Mouse (Mus musculus) neural tube, embryonic 14.5 days (tissue): ENCODE measurements at regions not wholly inside any gene's neighbourhood (a gene's known extent, or its start where the extent isn't known, plus 50 kb on each side); places are given as distances from the start of the nearest gene placed in this dataset.
"Not testable (repeated sequence)": the region's sequence is repeated elsewhere in the genome, so short reads cannot be mapped to it uniquely, and the experiment has no call there.

Experiments
- ATAC-seq: fragments of 200-750 bp; cut with Nextera tagmentation; 2 replicates; pipeline ENCODE4 v1.8.0; 2017; ENCODE audit warnings: low read depth, mild to moderate bottlenecking, moderate TSS enrichment, moderate library complexity
- H3K27ac ChIP-seq: fragments of 300-500 bp; sonication (generic); 2 replicates; pipeline ENCODE4 v1.5.1; 2014; ENCODE audit warnings: low read depth, mild to moderate bottlenecking, control low read depth, low read length, moderate library complexity, mixed read lengths
- H3K27me3 ChIP-seq: fragments of 300-500 bp; sonication (generic); 2 replicates; pipeline ENCODE4 v1.6.1; 2014; ENCODE audit warnings: low read length; ENCODE audit not compliant: control insufficient read depth, insufficient read depth
- H3K36me3 ChIP-seq: fragments of 300-500 bp; sonication (generic); 2 replicates; pipeline ENCODE4 v1.6.1; 2014; ENCODE audit warnings: low read length, mixed read lengths; ENCODE audit not compliant: control insufficient read depth, insufficient read depth
- H3K4me1 ChIP-seq: fragments of 300-500 bp; sonication (generic); 2 replicates; pipeline ENCODE4 v1.6.1; 2014; ENCODE audit warnings: low read length; ENCODE audit not compliant: control insufficient read depth, insufficient read depth
- H3K4me2 ChIP-seq: fragments of 300-500 bp; sonication (generic); 2 replicates; pipeline ENCODE4 v1.6.1; 2014; ENCODE audit warnings: mild to moderate bottlenecking, low read depth, low read length, control low read depth
- H3K4me3 ChIP-seq: fragments of 300-500 bp; sonication (generic); 2 replicates; pipeline ENCODE4 v1.5.1; 2014; ENCODE audit warnings: low read depth, low read length, control low read depth, mixed read lengths
- H3K9ac ChIP-seq: fragments of 300-500 bp; sonication (generic); replicated peaks from 2 replicates; pipeline ENCODE4 v1.6.1; 2014; ENCODE audit warnings: low read depth, mild to moderate bottlenecking, control low read depth, low read length, mixed read lengths
- H3K9me3 ChIP-seq: fragments of 300-500 bp; sonication (generic); 2 replicates; pipeline ENCODE4 v1.6.1; 2016; ENCODE audit warnings: low read length; ENCODE audit not compliant: control insufficient read depth
- WGBS: fragments of 180-500 bp; shearing (Covaris S2); extraction: QIAGEN DNeasy Blood & Tissue Kit; methylation state at CpG from one replicate; pipeline ENCODE4 v1.1.7; 2014; 5-methylcytosine and 5-hydroxymethylcytosine counted together

DNA sequence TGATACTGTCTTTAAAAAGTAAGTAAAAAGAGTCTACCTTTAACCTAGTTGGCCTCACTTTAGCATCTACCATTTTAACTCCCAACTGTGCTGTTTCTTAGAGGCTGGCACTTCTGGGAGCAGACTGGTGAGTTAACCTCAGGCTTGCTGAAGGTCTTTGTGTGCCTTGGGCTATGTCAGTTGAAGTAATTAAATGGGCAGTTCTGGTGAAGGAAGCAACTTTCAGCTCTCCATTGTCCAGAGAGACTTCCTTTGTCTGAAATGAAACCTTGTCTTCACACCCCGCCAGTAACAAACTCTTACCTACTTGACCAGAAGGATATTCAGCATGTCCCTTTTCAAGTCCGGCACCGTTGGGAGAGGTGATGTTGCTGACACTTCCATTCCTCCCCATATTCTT, 55.5 kb downstream of the Zfp281 start:
- WGBS, result 85% methylated on average over 3 of the region's 3 CpGs
- Histone ChIP-seq H3K27ac (no peak overlapping the region), H3K27me3 (no peaks in the 10 kb centered on the region), H3K9me3 (no peaks in the 10 kb centered on the region), H3K4me3 (no peak overlapping the region), H3K4me1 (0 out of 2 replicates have a peak, but pooled peaks cover 1% of the 10 kb centered on the region), H3K36me3 (no peaks in the 10 kb centered on the region), H3K9ac (no peak overlapping the region), H3K4me2 (no peak overlapping the region)
- ATAC-seq, result no peak

DNA sequence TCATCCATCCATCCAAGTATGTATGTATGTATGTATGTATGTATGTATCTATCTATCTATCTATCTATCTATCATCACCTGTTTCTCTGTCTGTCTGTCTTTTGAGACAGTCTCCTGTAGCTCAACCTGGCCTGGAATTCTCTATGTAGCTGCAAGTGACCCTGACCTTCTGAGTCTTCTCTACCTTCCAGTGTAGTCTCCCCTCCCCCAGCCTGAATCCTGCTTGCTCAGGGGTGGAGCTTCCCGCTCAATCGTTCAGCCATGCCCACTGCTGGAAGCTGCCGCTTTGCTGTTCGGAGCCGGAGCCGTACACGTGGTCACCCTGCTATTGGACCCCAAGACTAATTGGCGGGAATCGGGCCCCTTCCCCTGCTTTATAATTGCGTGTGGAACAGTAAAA, 57.6 kb downstream of the Zfp281 start:
- not testable (repeated sequence) for H3K4me2 ChIP-seq, H3K9me3 ChIP-seq, H3K27me3 ChIP-seq, H3K36me3 ChIP-seq, H3K4me3 ChIP-seq, H3K27ac ChIP-seq, ATAC-seq, H3K4me1 ChIP-seq, H3K9ac ChIP-seq
- 56% methylated on average over 10 of the region's 10 CpGs for WGBS

GRCm38 (mm10) chr1:136683061-136683531, 58.4 kb downstream of the Zfp281 start:
- H3K4me2 ChIP-seq, result no peak overlapping the region
- no peaks in the 10 kb centered on the region for H3K27me3 ChIP-seq
- no peaks in the 10 kb centered on the region for H3K4me1 ChIP-seq
- H3K36me3 ChIP-seq, result no peaks in the 10 kb centered on the region
- H3K27ac ChIP-seq, result no peak overlapping the region
- WGBS, result 90% methylated on average over 3 of the region's 3 CpGs
- H3K9me3 ChIP-seq, result no peaks in the 10 kb centered on the region
- no peak overlapping the region for H3K4me3 ChIP-seq
- ATAC-seq, result no peak
- H3K9ac ChIP-seq, result no peak overlapping the region

DNA sequence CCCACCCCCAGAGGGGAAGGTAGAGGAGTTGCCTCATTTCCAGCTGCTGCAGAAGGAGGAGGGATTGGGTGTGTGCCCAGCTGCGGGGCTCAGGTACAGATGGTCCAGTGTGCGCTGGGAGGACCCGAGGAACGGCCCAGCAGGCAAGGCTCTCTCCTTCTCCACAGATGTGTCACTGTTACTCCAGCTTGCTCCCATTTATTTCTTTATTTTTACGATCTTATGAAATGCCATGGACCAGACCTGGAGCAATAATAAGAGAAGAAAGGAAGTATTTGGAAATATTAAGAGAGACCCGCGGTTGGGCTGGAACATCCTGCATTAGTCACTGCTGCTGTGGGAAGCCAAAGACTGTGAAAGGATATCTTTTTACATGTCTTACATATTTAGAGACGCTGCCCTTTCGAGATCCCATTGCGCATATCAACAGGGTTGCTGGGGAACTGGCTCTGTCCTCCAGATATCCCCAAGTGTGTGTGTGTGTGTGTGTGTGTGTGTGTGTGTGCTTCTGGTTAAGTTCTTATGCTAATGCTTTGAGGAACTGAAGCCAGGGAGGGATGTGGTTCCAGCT, 58.9 kb downstream of the Zfp281 start:
- Histone ChIP-seq H3K4me1 (no peaks in the 10 kb centered on the region), H3K9me3 (no peaks in the 10 kb centered on the region), H3K4me2 (no peak overlapping the region), H3K4me3 (no peak overlapping the region), H3K9ac (no peak overlapping the region), H3K27me3 (no peaks in the 10 kb centered on the region), H3K27ac (no peak overlapping the region), H3K36me3 (no peaks in the 10 kb centered on the region)
- ATAC-seq, result no peak
- 68% methylated on average over 10 of the region's 10 CpGs for WGBS

GRCm38 (mm10) chr1:136684481-136684880, 59.8 kb downstream of the Zfp281 start:
- no peaks in the 10 kb centered on the region for H3K4me1 ChIP-seq
- H3K36me3 ChIP-seq, result no peaks in the 10 kb centered on the region
- no peak overlapping the region for H3K4me2 ChIP-seq
- no peak overlapping the region for H3K9ac ChIP-seq
- H3K9me3 ChIP-seq, result no peaks in the 10 kb centered on the region
- ATAC-seq, result no peak
- H3K27me3 ChIP-seq, result no peaks in the 10 kb centered on the region
- 81% methylated on average over 5 of the region's 5 CpGs for WGBS
- H3K4me3 ChIP-seq, result no peak overlapping the region
- no peak overlapping the region for H3K27ac ChIP-seq

DNA sequence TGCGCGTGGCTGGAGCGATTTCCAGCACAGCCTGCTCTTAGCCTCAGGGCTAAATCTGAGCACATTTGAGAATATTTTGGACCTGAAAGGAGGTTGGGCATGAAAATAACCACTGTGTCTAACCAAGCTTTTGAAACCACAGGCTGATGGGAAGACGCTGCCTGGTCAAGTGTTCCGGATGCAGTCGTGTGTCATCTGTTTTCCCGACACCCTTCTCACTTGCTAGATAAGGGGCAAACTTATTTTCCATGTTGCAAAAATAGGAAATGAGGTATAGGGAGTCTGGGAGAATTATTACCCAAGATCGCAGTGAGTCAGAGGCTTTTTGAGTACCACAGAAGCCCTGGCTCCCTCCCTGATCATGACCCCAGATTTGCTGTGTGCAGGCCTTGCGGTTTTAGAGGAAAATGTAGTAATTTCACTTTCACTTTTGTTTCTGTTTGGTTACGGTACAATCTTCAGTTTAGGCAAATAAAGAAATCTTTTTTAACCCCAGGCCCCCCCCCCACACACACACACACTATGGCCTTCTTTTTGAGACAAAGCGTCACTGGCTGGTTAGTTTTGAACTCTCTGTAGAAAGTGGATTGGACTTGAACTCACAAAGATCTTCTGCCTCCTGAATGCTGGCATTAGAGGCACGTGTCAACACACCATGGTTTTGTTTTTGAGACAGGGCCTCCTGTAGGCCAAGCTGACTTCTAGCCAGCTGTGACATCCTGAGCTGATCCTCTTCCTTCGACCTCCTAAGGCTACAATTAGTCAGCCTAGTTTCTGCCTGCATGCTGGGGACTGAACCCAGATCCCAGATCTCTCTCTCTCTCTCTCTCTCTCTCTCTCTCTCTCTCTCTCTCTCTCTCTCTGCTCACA, 60.7 kb downstream of the Zfp281 start:
- ATAC-seq, result no peak
- Histone ChIP-seq H3K36me3 (no peaks in the 10 kb centered on the region), H3K4me2 (no peak overlapping the region), H3K9ac (no peak overlapping the region), H3K4me1 (no peaks in the 10 kb centered on the region), H3K9me3 (no peaks in the 10 kb centered on the region), H3K27ac (no peak overlapping the region), H3K4me3 (no peak overlapping the region), H3K27me3 (no peaks in the 10 kb centered on the region)
- 78% methylated on average over 13 of the region's 13 CpGs for WGBS

DNA sequence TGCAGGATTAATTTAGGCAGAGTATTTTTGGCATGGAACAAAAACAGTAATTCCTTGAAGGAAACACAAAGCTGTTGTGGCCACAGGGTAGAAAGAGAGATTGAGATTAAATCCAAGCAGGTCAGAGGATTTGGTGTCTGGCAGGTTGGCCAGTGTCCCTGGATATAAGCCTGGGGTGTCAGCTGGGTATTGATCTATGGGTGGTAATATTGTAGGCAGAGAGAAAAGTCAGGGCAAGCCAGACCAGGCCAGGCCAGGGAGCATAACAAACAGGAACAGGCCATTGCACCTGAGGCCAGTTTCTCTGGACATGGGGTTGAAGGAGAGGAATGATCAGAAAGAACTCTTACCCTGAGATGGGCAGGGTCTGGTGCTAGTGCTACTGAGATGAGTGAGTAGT, 61.8 kb downstream of the Zfp281 start:
- Histone ChIP-seq H3K27ac (no peak overlapping the region), H3K27me3 (no peaks in the 10 kb centered on the region), H3K4me3 (no peak overlapping the region), H3K36me3 (no peaks in the 10 kb centered on the region), H3K9ac (no peak overlapping the region), H3K4me1 (no peaks in the 10 kb centered on the region), H3K9me3 (no peaks in the 10 kb centered on the region), H3K4me2 (no peak overlapping the region)
- no peak for ATAC-seq

DNA sequence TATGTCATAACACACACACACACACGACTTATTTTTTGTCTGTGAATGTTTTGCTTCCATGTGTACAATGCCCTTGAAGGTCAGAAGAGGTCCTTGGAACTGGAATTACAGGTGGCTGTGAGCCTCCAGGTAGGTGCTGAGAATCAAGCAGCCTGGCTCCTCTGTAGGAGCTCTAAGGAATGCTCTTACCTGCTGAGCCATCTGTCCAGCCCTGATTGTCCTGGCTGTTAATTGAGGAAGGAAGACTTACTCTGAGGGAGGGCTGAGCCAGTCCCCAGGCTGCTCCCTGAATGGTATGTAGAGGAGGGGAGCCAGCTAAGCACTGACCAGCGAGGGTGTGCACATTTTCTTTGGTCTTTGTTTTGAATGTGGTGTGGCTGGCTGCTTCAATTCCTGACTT, 65.4 kb downstream of the Zfp281 start:
- WGBS, result 28% methylated on average over 2 of the region's 2 CpGs
- H3K9ac ChIP-seq, result no peak overlapping the region
- H3K4me2 ChIP-seq, result no peak overlapping the region
- H3K27me3 ChIP-seq, result no peaks in the 10 kb centered on the region
- H3K4me3 ChIP-seq, result no peak overlapping the region
- no peaks in the 10 kb centered on the region for H3K36me3 ChIP-seq
- no peak overlapping the region for H3K27ac ChIP-seq
- H3K9me3 ChIP-seq, result no peaks in the 10 kb centered on the region
- H3K4me1 ChIP-seq, result no peaks in the 10 kb centered on the region
- no peak for ATAC-seq

DNA sequence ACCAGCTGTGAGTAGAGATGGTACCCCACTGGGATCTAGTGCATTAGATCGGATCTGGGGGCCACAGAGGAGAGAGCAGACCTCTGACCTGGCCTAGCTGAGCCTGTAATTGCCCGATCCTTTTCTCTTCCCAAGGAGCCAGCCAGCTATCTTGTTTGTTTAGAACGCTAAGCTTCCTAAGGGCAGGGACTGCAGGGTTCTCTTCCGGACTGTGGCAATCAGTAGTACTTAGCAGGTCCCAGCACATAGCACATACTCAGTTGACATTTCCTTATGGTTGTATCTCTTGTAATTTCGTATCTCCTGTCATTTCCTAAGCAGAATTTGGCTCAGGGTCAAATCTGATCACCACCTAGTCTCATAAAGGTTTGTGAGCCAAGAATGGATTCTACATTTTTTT, 68.7 kb downstream of the Zfp281 start:
- Histone ChIP-seq H3K27me3 (no peaks in the 10 kb centered on the region), H3K9me3 (no peaks in the 10 kb centered on the region), H3K27ac (no peak overlapping the region), H3K4me1 (no peaks in the 10 kb centered on the region), H3K9ac (no peak overlapping the region), H3K4me3 (no peak overlapping the region), H3K4me2 (no peak overlapping the region), H3K36me3 (no peaks in the 10 kb centered on the region)
- no peak for ATAC-seq
- WGBS, result 44% methylated on average over 5 of the region's 5 CpGs
